Mouse (Mus musculus): Measurements from ENCODE around the gene Mnat1. TPM values are rescaled to one million over a fixed set of nuclear protein-coding genes. Genes with fewer than 3 reads are reported as not detected.

Mnat1 gene
- polyA plus RNA-seq, 1 experiment from 2014 or later = 36.6 TPM

DNA sequence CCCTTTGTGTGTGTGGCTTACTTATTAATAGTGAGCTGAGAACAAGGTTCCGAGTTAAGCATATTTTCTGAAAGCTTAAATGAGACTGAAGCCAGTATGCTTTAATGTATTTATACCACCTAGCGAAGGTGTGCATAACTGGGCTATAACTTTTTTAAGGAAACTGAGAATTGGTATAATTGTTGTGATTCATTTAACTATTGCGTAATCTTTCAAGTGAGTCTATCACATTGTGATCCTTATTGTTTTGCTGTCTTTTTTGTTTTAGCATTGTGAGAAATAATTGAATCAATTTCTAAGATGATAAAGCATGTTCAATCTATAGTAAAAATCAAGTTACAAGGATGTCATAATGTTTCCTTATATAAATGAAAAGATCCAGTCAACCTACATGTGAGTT lies 104.9 kb downstream of the Mnat1 start:
- Histone ChIP-seq H3K4me2 (replicated peaks; ENCODE audit: low read depth, low read length) (no peak overlapping the region), H3K27me3 (ENCODE audit: control insufficient read depth, insufficient read depth, low read length) (no peaks in the 10 kb centered on the region), H3K4me1 (ENCODE audit: control insufficient read depth, insufficient read depth, low read length) (0 out of 2 replicates have a peak, but pooled peaks cover 3% of the 10 kb centered on the region), H3K4me3 (ENCODE audit: low read depth, low read length) (no peak overlapping the region), H3K9ac (replicated peaks; ENCODE audit: low read depth, low read length) (no peak overlapping the region), H3K9me3 (ENCODE audit: control insufficient read depth, low read depth, low read length) (no peaks in the 10 kb centered on the region), H3K36me3 (ENCODE audit: control insufficient read depth, insufficient read depth, low read length) (0 out of 2 replicates have a peak, but pooled peaks cover 2% of the 10 kb centered on the region), H3K27ac (ENCODE audit: low read length) (no peak overlapping the region)
- WGBS = 90% methylated on average over 3 of the region's 3 CpGs
- ATAC-seq (ENCODE audit: insufficient number of reproducible peaks, insufficient read depth, low FRiP score, low read depth) = no peak

DNA sequence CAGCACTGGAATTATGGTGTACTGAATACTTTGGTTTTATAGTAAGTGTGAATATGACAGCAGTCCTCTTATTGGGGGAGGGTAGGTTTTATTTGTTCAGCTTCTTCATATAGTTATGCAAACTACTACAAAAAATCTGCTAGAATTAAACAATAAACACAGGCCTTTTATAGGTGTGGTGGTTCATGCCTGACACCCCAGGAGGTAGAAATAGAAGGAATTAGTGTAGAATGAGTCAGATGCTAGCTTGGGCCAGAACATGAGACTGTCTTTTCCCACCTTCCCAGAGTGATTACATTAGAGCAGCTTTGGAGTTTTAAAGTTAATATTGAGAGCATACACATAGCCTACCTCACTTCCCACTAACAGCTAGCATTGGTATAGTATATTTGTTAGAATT lies 106.7 kb downstream of the Mnat1 start:
- Histone ChIP-seq H3K4me3 (ENCODE audit: low read depth, low read length) (no peak overlapping the region), H3K4me2 (replicated peaks; ENCODE audit: low read depth, low read length) (no peak overlapping the region), H3K36me3 (ENCODE audit: control insufficient read depth, insufficient read depth, low read length) (0 out of 2 replicates have a peak, but pooled peaks cover 2% of the 10 kb centered on the region), H3K9ac (replicated peaks; ENCODE audit: low read depth, low read length) (no peak overlapping the region), H3K9me3 (ENCODE audit: control insufficient read depth, low read depth, low read length) (no peaks in the 10 kb centered on the region), H3K4me1 (ENCODE audit: control insufficient read depth, insufficient read depth, low read length) (no peaks in the 10 kb centered on the region), H3K27me3 (ENCODE audit: control insufficient read depth, insufficient read depth, low read length) (no peaks in the 10 kb centered on the region), H3K27ac (ENCODE audit: low read length) (no peak overlapping the region)
- no peak for ATAC-seq (ENCODE audit: insufficient number of reproducible peaks, insufficient read depth, low FRiP score, low read depth)

DNA sequence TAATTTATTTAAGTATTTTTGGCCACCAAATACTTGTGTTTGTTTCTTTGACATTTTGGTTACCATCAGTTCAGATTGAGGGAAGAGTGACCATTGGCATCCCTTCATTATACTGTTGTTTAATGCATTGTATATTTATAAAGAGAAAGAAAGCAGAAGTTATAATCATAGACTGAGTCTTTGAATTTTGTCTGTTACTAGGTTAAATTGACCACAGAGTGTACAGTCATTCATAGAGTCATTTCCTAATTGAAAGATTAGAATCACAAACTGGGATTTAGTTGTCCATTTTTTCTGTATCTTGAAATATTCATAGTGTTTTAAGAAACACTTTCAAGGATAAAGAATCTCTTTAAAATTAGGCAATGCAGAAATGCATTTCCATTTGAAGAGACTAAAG lies 108.0 kb downstream of the Mnat1 start:
- Histone ChIP-seq H3K4me3 (ENCODE audit: low read depth, low read length) (no peak overlapping the region), H3K9ac (replicated peaks; ENCODE audit: low read depth, low read length) (no peak overlapping the region), H3K36me3 (ENCODE audit: control insufficient read depth, insufficient read depth, low read length) (0 out of 2 replicates have a peak, but pooled peaks cover 2% of the 10 kb centered on the region), H3K4me2 (replicated peaks; ENCODE audit: low read depth, low read length) (no peak overlapping the region), H3K27ac (ENCODE audit: low read length) (no peak overlapping the region), H3K4me1 (ENCODE audit: control insufficient read depth, insufficient read depth, low read length) (no peaks in the 10 kb centered on the region), H3K9me3 (ENCODE audit: control insufficient read depth, low read depth, low read length) (no peaks in the 10 kb centered on the region), H3K27me3 (ENCODE audit: control insufficient read depth, insufficient read depth, low read length) (no peaks in the 10 kb centered on the region)
- no peak for ATAC-seq (ENCODE audit: insufficient number of reproducible peaks, insufficient read depth, low FRiP score, low read depth)

DNA sequence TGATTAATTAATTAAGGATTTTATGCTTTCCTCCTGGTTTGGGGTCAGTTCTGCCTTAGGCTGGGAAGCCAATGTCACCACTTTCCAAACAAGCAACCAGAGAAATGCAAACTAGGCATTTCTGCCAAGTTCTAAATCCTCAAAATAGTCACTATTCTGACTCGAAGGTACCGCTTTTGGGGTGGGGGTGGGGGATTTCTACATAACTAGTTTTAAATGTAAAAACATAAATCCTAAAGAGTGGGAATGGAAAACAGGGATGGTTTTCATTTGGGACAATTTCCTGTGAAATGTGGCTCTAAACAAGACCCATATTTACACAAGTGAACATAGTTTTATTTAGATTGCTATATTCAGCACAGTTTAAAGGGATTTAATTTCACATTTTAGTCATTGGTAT lies 109.1 kb downstream of the Mnat1 start:
- Histone ChIP-seq H3K9me3 (ENCODE audit: control insufficient read depth, low read depth, low read length) (no peaks in the 10 kb centered on the region), H3K27ac (ENCODE audit: low read length) (no peak overlapping the region), H3K4me2 (replicated peaks; ENCODE audit: low read depth, low read length) (no peak overlapping the region), H3K4me3 (ENCODE audit: low read depth, low read length) (no peak overlapping the region), H3K4me1 (ENCODE audit: control insufficient read depth, insufficient read depth, low read length) (no peaks in the 10 kb centered on the region), H3K9ac (replicated peaks; ENCODE audit: low read depth, low read length) (no peak overlapping the region), H3K27me3 (ENCODE audit: control insufficient read depth, insufficient read depth, low read length) (no peaks in the 10 kb centered on the region), H3K36me3 (ENCODE audit: control insufficient read depth, insufficient read depth, low read length) (0 out of 2 replicates have a peak, but pooled peaks cover 2% of the 10 kb centered on the region)
- no peak for ATAC-seq (ENCODE audit: insufficient number of reproducible peaks, insufficient read depth, low FRiP score, low read depth)
- WGBS = 69% methylated on average over 2 of the region's 2 CpGs

DNA sequence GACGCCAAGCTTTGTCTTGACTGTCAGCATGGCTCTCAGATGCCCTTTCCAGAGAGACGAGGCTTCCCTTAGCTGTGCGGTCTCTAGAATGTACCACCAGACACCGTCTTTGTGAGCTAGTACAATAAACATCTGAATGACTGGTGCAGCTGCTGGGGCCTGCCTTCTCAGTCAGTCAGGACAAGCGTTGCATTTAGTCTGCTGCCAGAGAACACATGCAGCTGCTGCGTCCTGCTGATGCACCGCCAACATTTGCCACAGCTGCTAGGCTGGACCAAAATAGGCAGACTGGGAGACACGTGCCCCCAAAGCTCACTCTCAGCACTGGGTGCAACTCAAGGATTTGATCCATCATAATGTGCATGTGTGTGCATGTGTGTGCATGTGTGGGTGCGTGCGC lies 118.4 kb downstream of the Mnat1 start:
- Histone ChIP-seq H3K36me3 (ENCODE audit: control insufficient read depth, insufficient read depth, low read length) (no peaks in the 10 kb centered on the region), H3K27me3 (ENCODE audit: control insufficient read depth, insufficient read depth, low read length) (no peaks in the 10 kb centered on the region), H3K4me2 (replicated peaks; ENCODE audit: low read depth, low read length) (no peak overlapping the region), H3K9me3 (ENCODE audit: control insufficient read depth, low read depth, low read length) (no peaks in the 10 kb centered on the region), H3K9ac (replicated peaks; ENCODE audit: low read depth, low read length) (no peak overlapping the region), H3K27ac (ENCODE audit: low read length) (no peak overlapping the region; the same call in 1 of the 2 replicates), H3K4me1 (ENCODE audit: control insufficient read depth, insufficient read depth, low read length) (no peaks in the 10 kb centered on the region), H3K4me3 (ENCODE audit: low read depth, low read length) (no peak overlapping the region)
- 61% methylated on average over 10 of the region's 10 CpGs for WGBS
- ATAC-seq (ENCODE audit: insufficient number of reproducible peaks, insufficient read depth, low FRiP score, low read depth) = no peak

DNA sequence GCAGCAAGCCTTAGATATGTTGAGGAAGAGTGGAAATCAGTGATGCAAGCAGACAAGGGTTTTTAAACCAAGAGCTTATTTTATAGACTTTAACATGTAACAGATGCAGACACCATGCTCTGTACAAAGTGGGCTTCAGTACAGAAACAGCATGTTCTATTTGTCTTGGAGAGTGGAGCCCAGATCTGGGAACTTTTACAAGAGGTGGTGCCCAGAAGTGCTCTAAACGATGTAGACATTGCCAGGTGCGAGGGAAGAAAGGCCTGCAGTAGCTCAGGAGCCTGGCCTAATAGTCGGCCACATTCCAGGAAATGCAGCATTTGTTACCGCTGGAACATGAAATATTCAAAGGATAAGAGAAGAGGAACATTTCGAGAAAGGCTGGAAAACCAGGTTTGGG lies 122.2 kb downstream of the Mnat1 start:
- no peaks in the 10 kb centered on the region for H3K27me3 ChIP-seq (ENCODE audit: control insufficient read depth, insufficient read depth, low read length)
- no peak overlapping the region for H3K4me2 ChIP-seq (replicated peaks; ENCODE audit: low read depth, low read length)
- no peaks in the 10 kb centered on the region for H3K36me3 ChIP-seq (ENCODE audit: control insufficient read depth, insufficient read depth, low read length)
- no peak overlapping the region for H3K27ac ChIP-seq (ENCODE audit: low read length)
- no peaks in the 10 kb centered on the region for H3K4me1 ChIP-seq (ENCODE audit: control insufficient read depth, insufficient read depth, low read length)
- 57% methylated on average over 5 of the region's 5 CpGs for WGBS
- no peak overlapping the region for H3K9ac ChIP-seq (replicated peaks; ENCODE audit: low read depth, low read length)
- no peak for ATAC-seq (ENCODE audit: insufficient number of reproducible peaks, insufficient read depth, low FRiP score, low read depth)
- H3K9me3 ChIP-seq (ENCODE audit: control insufficient read depth, low read depth, low read length) = no peaks in the 10 kb centered on the region
- H3K4me3 ChIP-seq (ENCODE audit: low read depth, low read length) = no peak overlapping the region

DNA sequence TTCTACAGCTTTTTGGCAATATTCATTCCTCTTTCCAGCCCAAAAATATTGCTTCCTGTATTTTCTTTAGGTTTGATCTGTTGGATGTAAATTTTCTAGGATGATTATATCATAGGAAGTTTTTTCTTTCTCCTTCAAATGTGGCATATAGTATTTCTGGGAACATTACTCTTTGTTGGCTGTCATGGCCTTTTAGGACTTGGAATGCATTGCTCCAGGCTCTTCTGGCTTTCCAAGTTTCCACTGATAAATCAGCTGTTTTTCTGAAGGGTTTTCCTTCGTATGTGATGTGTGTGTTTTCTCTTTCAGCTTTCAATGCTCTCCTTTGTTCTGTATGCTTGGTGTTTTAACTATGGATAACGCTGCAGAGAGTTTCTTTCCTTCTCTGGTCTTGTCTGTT lies 131.5 kb downstream of the Mnat1 start:
- 70% methylated on average over 2 of the region's 2 CpGs for WGBS
- no peak overlapping the region for H3K4me2 ChIP-seq (replicated peaks; ENCODE audit: low read depth, low read length)
- H3K9me3 ChIP-seq (ENCODE audit: control insufficient read depth, low read depth, low read length) = no peaks in the 10 kb centered on the region
- H3K4me1 ChIP-seq (ENCODE audit: control insufficient read depth, insufficient read depth, low read length) = no peaks in the 10 kb centered on the region
- no peaks in the 10 kb centered on the region for H3K27me3 ChIP-seq (ENCODE audit: control insufficient read depth, insufficient read depth, low read length)
- no peak overlapping the region for H3K4me3 ChIP-seq (ENCODE audit: low read depth, low read length)
- no peak overlapping the region for H3K27ac ChIP-seq (ENCODE audit: low read length)
- ATAC-seq (ENCODE audit: insufficient number of reproducible peaks, insufficient read depth, low FRiP score, low read depth) = no peak
- H3K36me3 ChIP-seq (ENCODE audit: control insufficient read depth, insufficient read depth, low read length) = no peaks in the 10 kb centered on the region
- no peak overlapping the region for H3K9ac ChIP-seq (replicated peaks; ENCODE audit: low read depth, low read length)

DNA sequence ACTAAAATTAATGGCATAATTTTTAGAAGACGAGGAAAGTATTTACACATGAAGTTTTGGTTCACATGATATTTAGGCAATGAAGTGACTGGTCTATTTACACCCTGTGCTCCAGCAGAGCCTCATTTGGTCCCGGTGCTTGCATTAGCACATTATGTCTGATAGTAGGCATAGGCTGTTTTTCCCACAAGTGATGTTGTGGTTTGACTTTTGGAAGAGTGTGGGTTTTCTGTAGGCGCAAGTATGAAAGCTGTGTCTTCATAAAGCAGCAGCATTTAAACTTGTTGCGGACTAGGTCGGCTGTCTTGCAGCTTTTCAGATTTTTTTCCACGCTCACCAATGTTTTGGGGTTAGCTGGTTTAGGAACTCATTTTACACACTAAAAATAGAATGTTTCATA lies 135.8 kb downstream of the Mnat1 start:
- 93% methylated on average over 6 of the region's 6 CpGs for WGBS
- Histone ChIP-seq H3K4me2 (replicated peaks; ENCODE audit: low read depth, low read length) (no peak overlapping the region), H3K9me3 (ENCODE audit: control insufficient read depth, low read depth, low read length) (no peaks in the 10 kb centered on the region), H3K36me3 (ENCODE audit: control insufficient read depth, insufficient read depth, low read length) (no peaks in the 10 kb centered on the region), H3K9ac (replicated peaks; ENCODE audit: low read depth, low read length) (no peak overlapping the region), H3K4me1 (ENCODE audit: control insufficient read depth, insufficient read depth, low read length) (no peaks in the 10 kb centered on the region), H3K27ac (ENCODE audit: low read length) (no peak overlapping the region), H3K27me3 (ENCODE audit: control insufficient read depth, insufficient read depth, low read length) (no peaks in the 10 kb centered on the region), H3K4me3 (ENCODE audit: low read depth, low read length) (no peak overlapping the region)
- no peak for ATAC-seq (ENCODE audit: insufficient number of reproducible peaks, insufficient read depth, low FRiP score, low read depth)

DNA sequence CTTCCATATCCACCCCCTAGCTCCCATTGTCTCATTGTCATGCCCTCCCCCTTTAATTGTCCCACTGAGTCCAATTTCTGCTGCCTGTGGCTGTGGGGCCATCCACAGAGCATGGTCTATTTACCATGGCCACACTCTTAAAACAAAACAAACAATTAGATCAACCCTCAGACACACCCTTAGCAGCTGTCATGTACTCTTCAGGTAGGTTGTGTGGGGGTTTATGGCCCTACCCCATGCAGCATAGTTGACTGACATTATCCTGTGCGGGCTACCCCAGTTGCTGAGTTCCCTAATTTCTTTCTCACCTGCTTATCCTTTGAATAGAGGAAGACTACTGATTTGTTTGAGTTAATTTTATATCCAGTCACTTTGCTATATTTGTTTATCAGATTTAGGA lies 136.8 kb downstream of the Mnat1 start:
- H3K36me3 ChIP-seq (ENCODE audit: control insufficient read depth, insufficient read depth, low read length) = no peaks in the 10 kb centered on the region
- no peak overlapping the region for H3K9ac ChIP-seq (replicated peaks; ENCODE audit: low read depth, low read length)
- H3K4me2 ChIP-seq (replicated peaks; ENCODE audit: low read depth, low read length) = no peak overlapping the region
- no peaks in the 10 kb centered on the region for H3K27me3 ChIP-seq (ENCODE audit: control insufficient read depth, insufficient read depth, low read length)
- no peak overlapping the region for H3K4me3 ChIP-seq (ENCODE audit: low read depth, low read length)
- no peak overlapping the region for H3K27ac ChIP-seq (ENCODE audit: low read length)
- WGBS = 94% methylated on average over 1 of the region's 1 CpGs
- no peak for ATAC-seq (ENCODE audit: insufficient number of reproducible peaks, insufficient read depth, low FRiP score, low read depth)
- H3K9me3 ChIP-seq (ENCODE audit: control insufficient read depth, low read depth, low read length) = no peaks in the 10 kb centered on the region
- H3K4me1 ChIP-seq (ENCODE audit: control insufficient read depth, insufficient read depth, low read length) = no peaks in the 10 kb centered on the region

All from stomach, embryonic 14.5 days (tissue).